Mouse (Mus musculus): ENCODE measurements at regions not wholly inside any gene's neighbourhood (a gene's known extent, or its start where the extent isn't known, plus 50 kb on each side); places are given as distances from the start of the nearest gene placed in this dataset.

DNA sequence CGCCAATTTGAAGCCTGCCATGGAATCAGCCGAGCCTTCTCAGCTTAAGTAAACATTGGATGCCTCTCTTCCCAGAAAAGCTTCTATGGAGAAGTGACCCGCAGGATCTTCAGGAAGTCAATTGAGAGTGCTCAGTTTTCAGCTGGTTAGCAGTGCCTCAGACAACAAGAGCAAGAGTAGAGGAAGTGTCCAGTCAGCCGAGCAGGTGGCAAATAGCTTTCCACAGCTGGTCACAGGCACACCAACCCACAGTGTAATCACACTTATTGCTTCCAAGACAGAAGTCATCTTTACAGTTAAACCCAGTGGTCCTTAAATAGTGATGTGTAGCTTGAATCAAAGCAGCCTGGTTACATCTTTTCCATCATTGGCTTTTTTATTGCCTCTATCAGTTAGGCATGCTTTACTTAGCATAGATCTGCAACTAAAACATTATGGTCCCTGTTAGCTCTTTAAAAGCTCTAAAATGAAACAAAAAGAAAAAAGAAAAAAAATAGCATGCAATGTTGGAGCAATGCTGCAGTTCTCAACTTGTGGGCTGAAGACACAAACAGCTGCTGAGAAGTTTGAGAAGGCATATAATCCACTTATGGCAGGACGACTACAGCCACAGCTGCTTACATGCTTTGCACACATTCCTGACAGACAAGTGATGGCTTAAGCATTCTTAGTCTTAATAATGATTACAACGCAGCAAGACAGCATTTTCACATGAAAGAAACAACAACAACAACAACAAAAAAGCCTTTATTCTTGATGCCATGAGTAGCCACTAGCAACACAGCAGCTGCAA, 444.5 kb downstream of the Tmem135 start:
- DNase-seq (ENCODE audit: low read depth, low spot score) = no peak

DNA sequence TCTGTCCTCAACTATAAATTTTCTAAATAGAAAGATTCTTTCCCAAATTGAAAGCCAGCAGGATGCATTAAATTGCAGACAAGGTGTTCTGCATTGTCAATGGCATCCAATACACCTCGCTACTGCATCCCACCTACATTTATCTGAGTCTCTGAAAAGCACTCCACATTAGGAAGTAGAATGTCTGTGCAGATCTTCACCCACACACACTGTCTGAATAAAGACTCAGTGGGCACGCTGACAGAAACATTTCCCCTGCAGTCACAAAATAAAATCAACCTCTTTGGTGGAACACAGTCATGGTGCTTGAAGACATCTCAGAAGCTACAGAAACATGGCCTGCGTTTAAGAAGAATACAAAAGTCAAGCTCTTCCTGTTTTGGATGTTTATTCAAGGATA, 449.0 kb downstream of the Tmem135 start:
- no peak for DNase-seq (ENCODE audit: low read depth, low spot score)

DNA sequence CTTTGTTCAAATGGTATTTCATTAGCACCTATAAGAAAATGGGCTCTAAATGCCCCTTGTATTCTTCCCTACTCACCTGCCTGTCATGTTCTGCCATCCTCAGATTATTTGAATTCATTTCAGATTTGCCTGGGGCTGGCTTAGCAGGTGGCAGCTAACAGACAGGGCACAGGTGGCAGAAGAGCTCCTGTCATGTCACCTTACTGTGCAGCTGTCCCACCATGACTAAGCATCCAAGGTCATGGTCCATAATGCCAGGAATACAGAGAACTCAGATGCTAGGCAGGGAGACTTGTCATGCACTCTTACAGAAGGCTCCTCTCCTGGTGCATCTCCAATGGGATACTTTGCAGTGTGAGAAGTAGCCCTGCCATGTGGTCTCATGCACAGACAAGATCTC, 458.7 kb downstream of the Tmem135 start:
- DNase-seq (ENCODE audit: low read depth, low spot score) = no peak

DNA sequence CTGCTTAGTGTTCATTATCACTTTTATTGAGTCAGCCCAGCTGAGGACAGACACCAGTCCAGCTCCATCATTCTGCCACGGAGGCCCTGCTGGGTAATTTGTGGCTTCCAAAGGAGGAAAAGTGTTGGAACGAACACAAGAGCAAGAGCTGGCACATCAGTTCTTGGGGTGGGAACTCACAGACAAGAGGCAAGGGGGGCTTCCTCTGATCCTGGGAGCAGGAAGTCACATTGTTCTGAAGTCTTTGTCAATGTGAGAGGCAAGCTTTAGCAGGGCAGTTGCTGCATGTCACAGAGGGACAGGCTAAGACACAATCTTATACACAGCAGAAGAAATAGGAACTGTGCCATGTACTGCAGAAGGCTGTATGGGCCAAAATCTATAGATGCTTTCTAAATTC, 459.1 kb downstream of the Tmem135 start:
- DNase-seq (ENCODE audit: low read depth, low spot score) = no peak

DNA sequence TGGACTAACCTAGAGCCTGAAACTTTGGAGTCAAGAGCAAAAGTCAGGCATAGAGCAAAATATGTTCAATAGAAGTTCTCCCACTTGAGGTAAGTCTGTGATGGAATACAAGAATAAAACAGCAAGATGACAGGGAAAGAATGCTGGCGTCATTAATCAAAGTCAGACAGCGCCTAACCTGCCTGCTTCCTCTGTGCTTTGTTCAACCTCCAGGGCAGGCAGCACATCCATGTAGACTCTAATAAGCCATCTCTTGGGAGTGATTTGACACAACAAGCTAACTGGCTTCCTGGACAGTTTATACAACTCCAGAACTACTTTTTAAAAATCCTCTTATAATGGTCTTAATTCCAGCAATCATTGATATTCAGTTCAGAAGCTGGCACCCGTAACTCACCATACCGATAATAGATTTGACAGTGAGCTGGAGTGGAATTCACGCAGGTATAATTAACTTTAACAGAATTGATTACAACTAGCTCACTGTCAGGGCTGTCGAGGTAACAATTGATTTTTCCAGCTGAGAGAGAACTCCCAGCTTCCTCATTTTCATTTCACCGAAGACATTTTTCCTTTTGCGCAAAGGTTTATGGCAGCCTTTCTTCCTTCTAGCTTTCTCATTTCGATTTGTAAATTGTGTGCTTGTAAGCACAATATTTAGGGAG, 462.6 kb downstream of the Tmem135 start:
- DNase-seq (ENCODE audit: low read depth, low spot score) = no peak

DNA sequence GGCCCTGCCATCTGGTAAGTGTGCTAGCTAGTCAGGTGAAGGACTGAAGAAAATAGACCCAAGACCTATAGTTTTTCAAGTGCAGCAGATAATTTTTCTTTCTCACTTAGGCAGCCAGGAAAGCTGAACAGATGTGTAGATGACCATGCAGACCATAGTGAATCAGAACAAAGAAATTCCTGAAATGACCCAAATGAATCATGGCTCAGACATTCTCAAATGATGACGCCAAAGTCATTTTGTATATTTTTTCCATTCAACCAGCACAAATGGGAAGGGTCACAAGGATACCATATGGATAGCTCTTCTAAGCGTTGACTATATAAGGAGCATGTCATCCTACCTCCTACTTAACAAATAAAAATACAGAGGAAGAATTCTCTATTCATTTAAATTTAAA, 463.8 kb downstream of the Tmem135 start:
- no peak for DNase-seq (ENCODE audit: low read depth, low spot score)

DNA sequence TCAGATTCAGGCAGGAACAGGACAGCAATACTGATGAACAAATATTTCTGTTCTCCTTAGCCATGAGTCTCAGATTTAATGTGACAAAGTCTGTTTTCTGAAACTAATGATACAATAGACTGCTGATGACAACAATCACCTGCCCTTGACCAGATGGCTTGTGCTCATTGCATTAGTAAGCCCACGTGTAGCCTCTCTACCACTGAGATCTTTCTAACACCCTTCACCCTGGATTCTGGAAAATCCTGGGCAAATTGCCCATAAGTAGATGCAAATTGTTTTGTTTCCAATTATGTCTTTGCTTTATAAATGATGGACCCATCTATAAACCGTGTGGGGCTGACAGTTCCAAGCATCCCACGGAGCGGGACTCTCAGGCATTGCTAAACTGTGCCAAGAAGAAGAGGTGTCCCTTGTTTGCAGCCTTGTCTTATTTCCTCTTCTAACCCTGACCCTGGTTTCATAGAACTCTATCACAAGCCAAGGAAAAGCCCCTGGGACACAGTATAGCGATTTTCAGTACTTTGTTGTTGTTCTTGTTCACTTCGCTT, 475.7 kb downstream of the Tmem135 start:
- DNase-seq (ENCODE audit: low read depth, low spot score) = no peak

All from retina, adult 2 months (tissue).